Mouse (Mus musculus): ENCODE results near the gene Bap1. TPM values are rescaled to one million over a fixed set of nuclear protein-coding genes. Genes with fewer than 3 reads are reported as not detected.
A peak's percentile ranks its signal among the peaks of the same experiment; 100 is the strongest.

Gene Bap1
- polyA plus RNA-seq (2015; fragmentation: Nextera tagmentation; extraction: Ambion mirVana) = 59.7 and 67.7 TPM in 2 replicates

DNA sequence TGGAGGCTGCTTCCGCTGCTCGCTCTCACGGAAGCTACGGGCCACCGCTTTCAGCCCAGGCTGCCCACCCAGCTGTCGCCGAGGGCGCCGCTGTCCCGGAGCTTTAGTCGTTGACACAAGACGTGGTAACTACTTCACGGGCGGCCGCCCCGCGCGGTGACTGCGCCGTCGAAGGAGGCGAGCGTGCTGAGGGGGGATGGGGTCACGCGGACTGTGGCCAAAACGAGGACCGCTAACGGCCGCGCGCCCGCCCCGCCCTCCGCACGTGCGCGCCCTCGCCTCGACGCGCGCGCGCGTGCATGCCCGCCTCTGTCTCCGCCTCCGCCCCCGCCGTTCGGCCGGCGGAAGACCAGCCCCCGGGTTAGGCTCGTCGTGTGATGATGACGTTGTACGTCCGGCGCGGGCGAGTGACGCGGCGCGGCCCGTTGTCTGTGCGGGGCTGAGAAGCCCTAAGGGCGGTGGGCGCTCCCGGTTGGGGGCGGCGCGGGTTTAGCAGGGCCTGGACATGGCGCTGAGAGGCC, at the start of gene Bap1, which contains the start of gene Phf7:
Gene Bap1, plus strand, starts transcription at position 367 of the 521 bp plus-strand sequence.
Gene Phf7, minus strand, starts transcription at position 234 of the 521 bp plus-strand sequence.
- H3K4me2 ChIP-seq = peak within 1 kb of the TSS; percentile 78
- no peaks in the 10 kb centered on the region for H3K9me3 ChIP-seq
- peaks cover 34% of the 10 kb centered on the region for H3K36me3 ChIP-seq
- ATAC-seq (ENCODE audit: insufficient read depth, low FRiP score, low read depth) = peak; percentile 91
- H3K4me3 ChIP-seq (replicated peaks) = peak within 1 kb of the TSS; percentile 100
- H3K27me3 ChIP-seq (replicated peaks) = no peaks in the 10 kb centered on the region
- peak within 1 kb of the TSS; percentile 99 for H3K9ac ChIP-seq
- H3K4me1 ChIP-seq = peaks cover 10% of the 10 kb centered on the region
- under 1% methylated on average over 75 of the region's 75 CpGs for WGBS
- peak within 1 kb of the TSS; percentile 94 for H3K27ac ChIP-seq

DNA sequence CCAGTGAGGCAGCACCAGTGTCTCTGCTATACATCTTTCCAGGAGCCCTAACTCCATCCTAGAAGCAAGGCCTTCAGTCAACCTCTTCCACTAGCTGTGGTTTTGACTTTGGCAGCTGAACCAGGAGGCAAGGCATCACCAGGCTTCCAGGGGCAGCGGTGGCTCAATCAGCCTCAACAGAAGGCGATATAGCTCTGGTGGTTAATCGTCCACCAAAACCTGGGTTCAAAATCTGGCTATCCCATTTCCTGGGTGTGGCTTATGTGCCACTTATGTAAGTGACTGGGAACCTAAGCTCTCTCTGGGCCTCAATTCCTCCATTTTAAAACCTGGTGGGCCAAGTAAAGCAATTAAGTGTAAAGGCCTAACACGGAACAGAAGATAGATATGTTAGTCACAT, 46.4 kb upstream of the Bap1 start:
- peak overlapping the region; percentile 87 for H3K4me2 ChIP-seq
- H3K9me3 ChIP-seq = no peaks in the 10 kb centered on the region
- peaks cover 18% of the 10 kb centered on the region for H3K4me1 ChIP-seq
- H3K27ac ChIP-seq = peak overlapping the region; percentile 93; the same call in 1 of the 2 replicates
- peak overlapping the region; percentile 80; the same call in 1 of the 2 replicates for H3K9ac ChIP-seq
- peaks cover 30% of the 10 kb centered on the region for H3K36me3 ChIP-seq
- H3K27me3 ChIP-seq (replicated peaks) = no peaks in the 10 kb centered on the region
- no peak for ATAC-seq (ENCODE audit: insufficient read depth, low FRiP score, low read depth)
- WGBS = 44% methylated on average over 4 of the region's 4 CpGs
- peak overlapping the region; percentile 85 for H3K4me3 ChIP-seq (replicated peaks)

DNA sequence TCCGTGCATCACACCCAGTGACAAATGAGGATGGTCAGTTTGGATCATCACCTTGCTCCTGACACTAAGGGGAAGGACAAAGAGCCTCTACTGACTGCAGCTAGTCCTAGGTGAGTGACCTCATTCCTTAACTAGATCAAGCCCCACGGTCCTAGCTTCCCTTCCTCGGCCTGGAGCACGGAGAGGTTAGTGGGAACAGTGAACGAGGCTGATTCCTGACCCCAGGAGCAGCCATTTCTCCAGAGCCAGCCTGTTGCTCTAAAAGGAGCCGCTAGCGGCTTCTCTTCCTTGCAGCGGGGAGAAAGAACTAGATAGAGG, 46.0 kb upstream of the Bap1 start:
- no peaks in the 10 kb centered on the region for H3K9me3 ChIP-seq
- H3K36me3 ChIP-seq = peaks cover 30% of the 10 kb centered on the region
- WGBS = 3% methylated on average over 8 of the region's 8 CpGs
- H3K27ac ChIP-seq = peak overlapping the region; percentile 93
- no peaks in the 10 kb centered on the region for H3K27me3 ChIP-seq (replicated peaks)
- peak overlapping the region; percentile 87 for H3K4me2 ChIP-seq
- peak overlapping the region; percentile 85 for H3K4me3 ChIP-seq (replicated peaks)
- ATAC-seq (ENCODE audit: insufficient read depth, low FRiP score, low read depth) = no peak
- H3K9ac ChIP-seq = peak overlapping the region; percentile 80
- peaks cover 18% of the 10 kb centered on the region for H3K4me1 ChIP-seq

- H3K27ac ChIP-seq = peak overlapping the region; percentile 93
- H3K27me3 ChIP-seq (replicated peaks) = no peaks in the 10 kb centered on the region
- H3K36me3 ChIP-seq = peaks cover 30% of the 10 kb centered on the region
- no peaks in the 10 kb centered on the region for H3K9me3 ChIP-seq
- peak overlapping the region; percentile 85 for H3K4me3 ChIP-seq (replicated peaks)
- H3K9ac ChIP-seq = peak overlapping the region; percentile 80
- peaks cover 18% of the 10 kb centered on the region for H3K4me1 ChIP-seq
- peak; percentile 36 for ATAC-seq (ENCODE audit: insufficient read depth, low FRiP score, low read depth)
- peak overlapping the region; percentile 87 for H3K4me2 ChIP-seq
- WGBS = under 1% methylated on average over 39 of the region's 39 CpGs
Observed at GRCm38 (mm10) chr14:31205562-31206467, 45.4 kb upstream of the Bap1 start.

GRCm38 (mm10) chr14:31206472-31206981, 44.7 kb upstream of the Bap1 start:
- H3K9me3 ChIP-seq = no peaks in the 10 kb centered on the region
- H3K4me3 ChIP-seq (replicated peaks) = peak overlapping the region; percentile 85
- peaks cover 26% of the 10 kb centered on the region for H3K36me3 ChIP-seq
- peak overlapping the region; percentile 80 for H3K9ac ChIP-seq
- peak; percentile 74 for ATAC-seq (ENCODE audit: insufficient read depth, low FRiP score, low read depth)
- under 1% methylated on average over 48 of the region's 48 CpGs for WGBS
- peak overlapping the region; percentile 87 for H3K4me2 ChIP-seq
- peaks cover 18% of the 10 kb centered on the region for H3K4me1 ChIP-seq
- peak overlapping the region; percentile 93 for H3K27ac ChIP-seq
- H3K27me3 ChIP-seq (replicated peaks) = no peaks in the 10 kb centered on the region

GRCm38 (mm10) chr14:31207070-31207830, 44.0 kb upstream of the Bap1 start:
- peaks cover 18% of the 10 kb centered on the region for H3K4me1 ChIP-seq
- WGBS = 77% methylated on average over 13 of the region's 13 CpGs
- ATAC-seq (ENCODE audit: insufficient read depth, low FRiP score, low read depth) = peak; percentile 37; the same call in 1 of the 2 replicates
- H3K4me3 ChIP-seq (replicated peaks) = peak overlapping the region; percentile 85
- H3K36me3 ChIP-seq = peaks cover 19% of the 10 kb centered on the region
- no peaks in the 10 kb centered on the region for H3K27me3 ChIP-seq (replicated peaks)
- peak overlapping the region; percentile 87 for H3K4me2 ChIP-seq
- H3K9me3 ChIP-seq = no peaks in the 10 kb centered on the region
- H3K9ac ChIP-seq = peak overlapping the region; percentile 45; the same call in 1 of the 2 replicates
- peak overlapping the region; percentile 12; the same call in 1 of the 2 replicates for H3K27ac ChIP-seq

DNA sequence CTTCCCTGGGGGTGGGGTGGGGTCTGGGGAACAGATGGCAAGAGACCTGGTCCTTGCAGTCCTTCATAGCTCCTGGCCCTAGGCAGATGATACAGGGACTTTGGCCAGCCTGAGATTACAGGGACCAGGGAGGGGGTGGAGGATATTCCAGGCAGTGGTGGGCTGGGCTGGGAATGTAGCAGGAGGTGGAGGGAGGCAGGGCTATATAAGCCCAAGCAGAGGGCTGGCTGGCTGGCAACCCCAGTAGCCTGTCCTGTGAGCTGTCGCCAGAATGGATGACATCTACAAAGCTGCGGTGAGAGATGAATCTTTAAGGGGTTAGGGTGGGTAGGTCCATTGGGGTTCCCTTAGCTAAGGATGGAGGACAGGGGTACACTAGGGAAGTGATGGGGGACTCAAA, 43.2 kb upstream of the Bap1 start, which contains the start of gene Tnnc1:
Gene Tnnc1, plus strand, starts transcription at position 229 of the 400 bp plus-strand sequence.
- peak within 1 kb of the TSS; percentile 87 for H3K4me2 ChIP-seq

DNA sequence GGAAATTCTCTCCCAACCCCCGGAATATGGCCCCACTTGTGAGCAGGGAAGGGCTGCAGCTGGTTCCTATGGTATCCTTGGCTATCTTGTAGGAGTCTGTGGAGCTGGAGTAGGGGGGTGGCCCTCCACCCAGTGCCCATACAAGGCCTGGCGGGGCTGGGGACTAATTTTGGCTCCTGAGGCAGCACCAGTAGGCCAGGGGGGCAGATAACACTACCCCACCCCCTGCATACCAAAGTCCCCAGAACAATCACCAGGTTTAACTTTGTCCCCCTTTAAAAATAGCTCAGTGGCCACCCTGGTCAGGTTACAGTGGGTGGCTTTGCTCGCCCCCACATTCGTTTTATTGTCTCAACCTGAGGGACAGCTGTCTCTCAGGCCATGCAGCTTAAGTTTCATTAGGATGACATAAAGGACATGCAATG, 42.1 kb upstream of the Bap1 start:
- Histone ChIP-seq H3K4me3 (replicated peaks) (no peak overlapping the region), H3K9ac (no peak overlapping the region), H3K4me2 (no peak overlapping the region), H3K36me3 (peaks cover 1% of the 10 kb centered on the region; the same call in 1 of the 2 replicates), H3K27me3 (replicated peaks) (no peaks in the 10 kb centered on the region), H3K4me1 (peaks cover 16% of the 10 kb centered on the region), H3K9me3 (no peaks in the 10 kb centered on the region), H3K27ac (no peak overlapping the region)
- 70% methylated on average over 4 of the region's 4 CpGs for WGBS
- no peak for ATAC-seq (ENCODE audit: insufficient read depth, low FRiP score, low read depth)

More for the DNA sequence above, 43.2 kb upstream of the Bap1 start, which contains the start of gene Tnnc1:
- Histone ChIP-seq H3K4me1 (peaks cover 18% of the 10 kb centered on the region), H3K36me3 (peaks cover 11% of the 10 kb centered on the region), H3K4me3 (replicated peaks) (peak within 1 kb of the TSS; percentile 85; the same call in 1 of the 2 replicates), H3K27ac (no peak within 1 kb of the TSS), H3K9me3 (no peaks in the 10 kb centered on the region), H3K27me3 (replicated peaks) (no peaks in the 10 kb centered on the region), H3K9ac (no peak within 1 kb of the TSS)
- 76% methylated on average over 2 of the region's 2 CpGs for WGBS
- ATAC-seq (ENCODE audit: insufficient read depth, low FRiP score, low read depth) = no peak

GRCm38 (mm10) chr14:31211854-31212253, 39.4 kb upstream of the Bap1 start:
- Histone ChIP-seq H3K27me3 (replicated peaks) (no peaks in the 10 kb centered on the region), H3K4me3 (replicated peaks) (no peak overlapping the region), H3K4me2 (no peak overlapping the region), H3K27ac (no peak overlapping the region), H3K36me3 (no peaks in the 10 kb centered on the region), H3K4me1 (peaks cover 7% of the 10 kb centered on the region), H3K9me3 (no peaks in the 10 kb centered on the region), H3K9ac (no peak overlapping the region)
- no peak for ATAC-seq (ENCODE audit: insufficient read depth, low FRiP score, low read depth)
- 83% methylated on average over 6 of the region's 6 CpGs for WGBS

GRCm38 (mm10) chr14:31212499-31212898, 38.8 kb upstream of the Bap1 start:
- ATAC-seq (ENCODE audit: insufficient read depth, low FRiP score, low read depth) = no peak
- Histone ChIP-seq H3K27ac (no peak overlapping the region), H3K36me3 (no peaks in the 10 kb centered on the region), H3K4me2 (no peak overlapping the region), H3K4me3 (replicated peaks) (no peak overlapping the region), H3K9me3 (no peaks in the 10 kb centered on the region), H3K27me3 (replicated peaks) (no peaks in the 10 kb centered on the region), H3K9ac (no peak overlapping the region), H3K4me1 (0 out of 2 replicates have a peak, but pooled peaks cover 5% of the 10 kb centered on the region)
- 63% methylated on average over 3 of the region's 3 CpGs for WGBS

DNA sequence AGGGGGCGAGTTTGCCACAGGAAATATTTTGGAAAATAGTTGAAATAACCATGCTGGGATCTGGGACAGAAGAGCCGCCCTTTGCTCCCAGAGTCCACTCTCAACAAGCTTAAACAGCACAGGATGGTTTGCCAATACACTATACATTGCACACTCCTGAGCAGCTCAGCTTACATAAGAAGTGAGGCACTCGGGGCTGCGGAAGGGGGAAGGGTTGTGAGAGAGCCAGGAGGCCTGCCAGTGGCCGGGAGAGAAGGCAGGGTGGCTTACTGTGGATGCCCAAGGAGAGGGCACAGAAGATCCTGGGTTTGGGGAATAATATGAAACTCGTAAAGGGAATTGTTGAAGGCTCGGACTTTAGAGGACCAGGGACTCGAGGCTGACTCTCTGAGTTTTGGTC, 37.4 kb upstream of the Bap1 start:
- H3K36me3 ChIP-seq = no peaks in the 10 kb centered on the region
- H3K9me3 ChIP-seq = no peaks in the 10 kb centered on the region
- ATAC-seq (ENCODE audit: insufficient read depth, low FRiP score, low read depth) = no peak
- H3K27me3 ChIP-seq (replicated peaks) = no peaks in the 10 kb centered on the region
- H3K27ac ChIP-seq = no peak overlapping the region
- H3K9ac ChIP-seq = no peak overlapping the region
- H3K4me3 ChIP-seq (replicated peaks) = no peak overlapping the region
- 0 out of 2 replicates have a peak, but pooled peaks cover 9% of the 10 kb centered on the region for H3K4me1 ChIP-seq
- 61% methylated on average over 8 of the region's 8 CpGs for WGBS
- no peak overlapping the region for H3K4me2 ChIP-seq
